Mouse (Mus musculus): ENCODE data around the gene Scrt2. TPM values are rescaled to one million over a fixed set of nuclear protein-coding genes. Genes with fewer than 3 reads are reported as not detected.

Gene Scrt2
- total and polyA plus RNA-seq, 3 experiments: 0.05 TPM; not detected in 2

DNA sequence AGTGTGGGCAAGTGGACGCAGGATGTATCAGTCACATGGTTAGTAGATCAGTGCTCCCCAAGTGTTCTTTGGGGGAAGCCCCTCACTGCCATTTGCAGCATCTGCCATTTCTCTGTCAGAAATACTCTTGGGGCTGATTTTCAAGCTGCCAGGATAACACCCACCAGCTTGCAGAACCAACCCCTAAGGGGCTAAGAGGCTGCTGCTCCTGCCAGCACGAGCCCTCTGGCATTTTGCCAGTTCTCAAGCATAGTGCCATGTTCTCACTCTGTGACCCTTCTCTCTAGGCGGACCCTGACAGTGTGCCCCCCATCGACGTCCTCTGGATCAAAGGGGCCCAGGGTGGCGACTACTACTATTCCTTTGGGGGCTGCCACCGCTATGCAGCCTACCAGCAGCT, 27.4 kb downstream of the Scrt2 start:
- H3K4me1 ChIP-seq (ENCODE audit: insufficient read depth, low read depth, low read length): peaks cover 8% of the 10 kb centered on the region
- peaks cover 19% of the 10 kb centered on the region for H3K27me3 ChIP-seq (ENCODE audit: insufficient read depth, low read length)

DNA sequence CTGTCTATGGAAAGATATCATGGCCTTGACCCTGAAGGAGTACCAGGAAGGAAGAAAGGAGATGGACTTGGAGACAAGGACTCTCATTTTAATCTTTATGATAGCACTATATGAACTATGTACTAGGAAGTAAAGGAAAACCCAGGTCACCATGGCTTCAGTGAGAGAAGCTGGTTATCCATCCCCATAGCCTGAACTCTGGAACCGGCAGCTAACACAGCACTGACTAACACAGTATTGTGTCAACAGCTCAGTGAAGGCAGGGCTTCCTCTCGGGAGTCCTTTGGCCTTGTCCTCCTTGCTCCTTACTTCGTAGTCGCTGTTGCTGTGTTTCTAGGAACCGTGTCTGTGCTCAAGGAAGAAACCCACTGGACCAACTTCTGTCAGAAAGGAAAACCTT, 28.1 kb downstream of the Scrt2 start:
- no peak for TF ChIP-seq CTCF (IDR thresholded peaks at IDR 0.05; ENCODE audit: low read depth, low read length)
- TF ChIP-seq GATA2 (IDR thresholded peaks at IDR 0.05; ENCODE audit: borderline replicate concordance, low read depth, low read length): no peak
- no peak for TF ChIP-seq TAL1 (conservative IDR thresholded peaks at IDR 0.05; ENCODE audit: low read depth, low read length)
- no peak for TF ChIP-seq POLR2AphosphoS5 (IDR thresholded peaks at IDR 0.05; ENCODE audit: insufficient replicate concordance, low read depth, low read length)
- TF ChIP-seq GATA1 (IDR thresholded peaks at IDR 0.05; ENCODE audit: borderline replicate concordance, low read length): no peak
- DNase-seq (ENCODE audit: low spot score) (no peak), ATAC-seq (ENCODE audit: extremely low read depth, insufficient number of reproducible peaks, low FRiP score, poor library complexity, severe bottlenecking) (no peak)
- Histone ChIP-seq H3K4me3 (ENCODE audit: low read depth, low read length) (no peak overlapping the region), H3K27me3 (ENCODE audit: insufficient read depth, low read length) (peaks cover 22% of the 10 kb centered on the region), H3K9me3 (replicated peaks) (no peaks in the 10 kb centered on the region), H3K36me3 (replicated peaks) (peaks cover 11% of the 10 kb centered on the region), H3K4me1 (ENCODE audit: insufficient read depth, low read depth, low read length) (peaks cover 8% of the 10 kb centered on the region)

More for the DNA sequence above, 27.4 kb downstream of the Scrt2 start:
- DNase-seq (ENCODE audit: low spot score): no peak
- Histone ChIP-seq H3K36me3 (replicated peaks) (peaks cover 11% of the 10 kb centered on the region), H3K9me3 (replicated peaks) (no peaks in the 10 kb centered on the region), H3K4me3 (ENCODE audit: low read depth, low read length) (no peak overlapping the region)
- TF ChIP-seq POLR2AphosphoS5 (IDR thresholded peaks at IDR 0.05; ENCODE audit: insufficient replicate concordance, low read depth, low read length): no peak
- no peak for TF ChIP-seq CTCF (IDR thresholded peaks at IDR 0.05; ENCODE audit: low read depth, low read length)
- TF ChIP-seq GATA2 (IDR thresholded peaks at IDR 0.05; ENCODE audit: borderline replicate concordance, low read depth, low read length): no peak
- no peak for TF ChIP-seq GATA1 (IDR thresholded peaks at IDR 0.05; ENCODE audit: borderline replicate concordance, low read length)
- TF ChIP-seq TAL1 (conservative IDR thresholded peaks at IDR 0.05; ENCODE audit: low read depth, low read length): no peak
- no peak for ATAC-seq (ENCODE audit: extremely low read depth, insufficient number of reproducible peaks, low FRiP score, poor library complexity, severe bottlenecking)

DNA sequence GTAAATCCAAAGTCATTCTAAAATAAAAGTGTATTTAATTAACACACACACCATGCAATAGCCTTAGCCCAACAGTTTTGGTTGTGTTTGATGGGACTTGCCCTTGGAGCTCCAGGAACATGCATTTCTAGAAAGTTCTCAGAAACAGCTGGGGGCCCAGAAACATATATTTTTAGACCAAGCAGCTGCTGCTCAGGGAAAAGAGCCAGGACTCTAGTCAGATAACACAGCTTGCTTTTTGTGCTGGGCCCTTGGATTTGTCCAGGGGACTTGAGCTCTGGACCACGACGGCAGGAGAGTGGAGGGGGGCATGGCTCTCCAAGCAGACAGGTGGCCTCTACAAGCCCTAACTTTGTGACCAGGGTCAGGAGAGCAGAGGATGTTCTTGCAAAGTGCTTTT, 30.0 kb downstream of the Scrt2 start:
- Histone ChIP-seq H3K4me1 (ENCODE audit: insufficient read depth, low read depth, low read length) (no peaks in the 10 kb centered on the region), H3K9me3 (replicated peaks) (no peaks in the 10 kb centered on the region), H3K27me3 (ENCODE audit: insufficient read depth, low read length) (peaks cover 6% of the 10 kb centered on the region; the same call in 1 of the 2 replicates), H3K36me3 (replicated peaks) (peaks cover 11% of the 10 kb centered on the region), H3K4me3 (ENCODE audit: low read depth, low read length) (no peak overlapping the region)
- DNase-seq (ENCODE audit: low spot score) (no peak), ATAC-seq (ENCODE audit: extremely low read depth, insufficient number of reproducible peaks, low FRiP score, poor library complexity, severe bottlenecking) (no peak)
- TF ChIP-seq GATA2 (IDR thresholded peaks at IDR 0.05; ENCODE audit: borderline replicate concordance, low read depth, low read length): no peak
- no peak for TF ChIP-seq GATA1 (IDR thresholded peaks at IDR 0.05; ENCODE audit: borderline replicate concordance, low read length)
- TF ChIP-seq POLR2AphosphoS5 (IDR thresholded peaks at IDR 0.05; ENCODE audit: insufficient replicate concordance, low read depth, low read length): no peak
- TF ChIP-seq CTCF (IDR thresholded peaks at IDR 0.05; ENCODE audit: low read depth, low read length): no peak
- TF ChIP-seq TAL1 (conservative IDR thresholded peaks at IDR 0.05; ENCODE audit: low read depth, low read length): no peak

DNA sequence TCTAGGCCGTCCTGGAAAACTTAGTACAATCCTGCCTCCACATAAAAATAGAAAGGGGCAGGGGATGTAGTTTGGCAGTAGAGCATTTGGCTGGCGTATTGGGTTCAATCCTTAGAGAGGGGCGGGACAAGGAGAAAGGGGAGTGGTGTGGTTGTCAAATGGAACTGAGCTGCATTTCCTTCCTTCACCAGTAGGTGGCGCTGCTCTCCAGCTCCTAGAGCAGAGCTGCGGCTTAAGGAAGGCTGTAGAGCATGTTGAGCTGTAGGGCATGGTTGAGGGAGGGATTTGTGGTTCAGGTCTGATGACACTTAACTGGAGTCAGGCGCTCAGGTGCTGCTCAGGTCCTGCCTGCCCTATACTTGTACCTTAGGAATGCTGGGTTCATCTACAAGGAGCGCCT, 30.6 kb downstream of the Scrt2 start:
- H3K9me3 ChIP-seq (replicated peaks): no peaks in the 10 kb centered on the region
- DNase-seq (ENCODE audit: low spot score): peak; percentile 47
- H3K4me3 ChIP-seq (ENCODE audit: low read depth, low read length): no peak overlapping the region
- H3K27me3 ChIP-seq (ENCODE audit: insufficient read depth, low read length): peaks cover 6% of the 10 kb centered on the region; the same call in 1 of the 2 replicates
- TF ChIP-seq GATA1 (IDR thresholded peaks at IDR 0.05; ENCODE audit: borderline replicate concordance, low read length) (no peak), CTCF (IDR thresholded peaks at IDR 0.05; ENCODE audit: low read depth, low read length) (peak; percentile 99)
- ATAC-seq (ENCODE audit: extremely low read depth, insufficient number of reproducible peaks, low FRiP score, poor library complexity, severe bottlenecking): peak; percentile 83
- H3K36me3 ChIP-seq (replicated peaks): peaks cover 11% of the 10 kb centered on the region
- no peaks in the 10 kb centered on the region for H3K4me1 ChIP-seq (ENCODE audit: insufficient read depth, low read depth, low read length)

GRCm38 (mm10) chr2:152112490-152112889, 31.2 kb downstream of the Scrt2 start:
- DNase-seq (ENCODE audit: low spot score): no peak
- Histone ChIP-seq H3K9me3 (replicated peaks) (no peaks in the 10 kb centered on the region), H3K4me1 (ENCODE audit: insufficient read depth, low read depth, low read length) (no peaks in the 10 kb centered on the region), H3K4me3 (ENCODE audit: low read depth, low read length) (no peak overlapping the region), H3K36me3 (replicated peaks) (peaks cover 11% of the 10 kb centered on the region), H3K27me3 (ENCODE audit: insufficient read depth, low read length) (peaks cover 8% of the 10 kb centered on the region; the same call in 1 of the 2 replicates)
- no peak for TF ChIP-seq TAL1 (conservative IDR thresholded peaks at IDR 0.05; ENCODE audit: low read depth, low read length)
- no peak for TF ChIP-seq GATA2 (IDR thresholded peaks at IDR 0.05; ENCODE audit: borderline replicate concordance, low read depth, low read length)
- no peak for TF ChIP-seq POLR2AphosphoS5 (IDR thresholded peaks at IDR 0.05; ENCODE audit: insufficient replicate concordance, low read depth, low read length)
- TF ChIP-seq CTCF (IDR thresholded peaks at IDR 0.05; ENCODE audit: low read depth, low read length): no peak
- no peak for ATAC-seq (ENCODE audit: extremely low read depth, insufficient number of reproducible peaks, low FRiP score, poor library complexity, severe bottlenecking)

DNA sequence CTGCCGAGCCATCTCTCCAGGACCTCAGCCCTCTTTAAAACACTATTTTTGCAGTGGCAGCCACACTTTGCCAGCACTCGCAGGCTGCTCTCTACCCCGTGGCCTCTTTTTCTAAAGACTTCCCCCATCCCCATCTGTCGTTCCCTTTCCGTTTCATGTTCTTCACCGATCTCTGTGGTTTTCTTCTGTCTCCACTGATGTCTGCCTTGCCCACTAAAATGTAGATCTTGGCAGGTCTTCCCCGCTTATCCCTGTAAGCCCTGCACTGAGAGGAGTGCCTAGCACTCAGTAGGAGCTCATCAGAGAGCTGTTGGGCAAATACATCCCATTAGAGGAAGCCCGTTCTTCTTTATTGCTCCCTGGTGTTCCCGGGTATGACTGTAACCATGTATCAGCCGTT, 31.6 kb downstream of the Scrt2 start:
- Histone ChIP-seq H3K36me3 (replicated peaks) (peaks cover 7% of the 10 kb centered on the region), H3K9me3 (replicated peaks) (no peaks in the 10 kb centered on the region), H3K27me3 (ENCODE audit: insufficient read depth, low read length) (peaks cover 8% of the 10 kb centered on the region; the same call in 1 of the 2 replicates), H3K4me3 (ENCODE audit: low read depth, low read length) (no peak overlapping the region), H3K4me1 (ENCODE audit: insufficient read depth, low read depth, low read length) (no peaks in the 10 kb centered on the region)
- TF ChIP-seq TAL1 (conservative IDR thresholded peaks at IDR 0.05; ENCODE audit: low read depth, low read length) (no peak), CTCF (IDR thresholded peaks at IDR 0.05; ENCODE audit: low read depth, low read length) (no peak), GATA2 (IDR thresholded peaks at IDR 0.05; ENCODE audit: borderline replicate concordance, low read depth, low read length) (no peak), POLR2AphosphoS5 (IDR thresholded peaks at IDR 0.05; ENCODE audit: insufficient replicate concordance, low read depth, low read length) (no peak), GATA1 (IDR thresholded peaks at IDR 0.05; ENCODE audit: borderline replicate concordance, low read length) (no peak)
- no peak for DNase-seq (ENCODE audit: low spot score)
- ATAC-seq (ENCODE audit: extremely low read depth, insufficient number of reproducible peaks, low FRiP score, poor library complexity, severe bottlenecking): no peak
